In the genomic region with DNA sequence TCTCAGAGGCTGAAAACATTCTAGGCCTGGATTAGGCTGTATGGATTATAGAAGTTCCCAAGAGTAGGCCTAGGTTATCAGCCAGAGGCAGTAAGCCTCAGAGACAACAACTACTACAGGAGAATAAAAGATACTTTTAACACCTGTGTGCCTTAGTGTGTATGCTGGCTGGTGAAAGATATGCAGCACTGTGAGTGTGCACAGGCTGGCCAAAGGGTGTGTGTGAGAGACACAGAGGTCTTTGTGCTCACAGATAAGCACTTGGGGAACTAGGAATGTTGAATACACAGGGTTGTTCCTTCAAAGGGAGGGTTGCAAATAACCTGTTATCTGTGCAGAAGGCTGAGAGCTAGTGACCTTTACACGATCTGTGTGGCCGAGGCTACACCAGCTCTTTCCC, we compare ENCODE assay signal across 28 mouse cellular contexts.
A peak's percentile ranks its signal among the peaks of the same experiment; 100 is the strongest.
DNase-seq lines count a peak whose midpoint lies in the region; ATAC-seq lines count a peak whose summit lies in the region.
"Had no signal": no experiment of that assay in that cellular context is flagged by ENCODE, and none has a peak within 500 bp of the region (broad histone marks: within the 10 kb centered on the region; RNA-seq: fewer than 3 reads in every experiment).

No protein-coding gene starts in this region.

- no peak overlapping the region for H3K9ac ChIP-seq in liver, embryonic 15.5 days
- no peak overlapping the region for H3K9ac ChIP-seq in stomach, embryonic 15.5 days
- no peak overlapping the region for H3K9ac ChIP-seq in hindbrain, embryonic 11.5 days (ENCODE audit: low read depth, low read length)
- H3K9ac ChIP-seq: embryonic facial prominence, embryonic 13.5 days; forebrain, embryonic 15.5 days; heart, embryonic 13.5 days; hindbrain, embryonic 13.5 days; limb, embryonic 12.5 days; lung, embryonic 15.5 days; neural tube, embryonic 15.5 days had no signal

- no peaks in the 10 kb centered on the region for H3K9me3 ChIP-seq in liver, embryonic 15.5 days (replicated peaks)
- no peaks in the 10 kb centered on the region for H3K9me3 ChIP-seq in stomach, embryonic 15.5 days
- no peaks in the 10 kb centered on the region for H3K9me3 ChIP-seq in hindbrain, embryonic 11.5 days (ENCODE audit: control insufficient read depth, low read length)
- H3K9me3 ChIP-seq in limb, embryonic 10.5 days (replicated peaks), result no peaks in the 10 kb centered on the region
- H3K9me3 ChIP-seq: forebrain, embryonic 15.5 days; heart, embryonic 13.5 days; hindbrain, embryonic 13.5 days; limb, embryonic 12.5 days; lung, embryonic 15.5 days; neural tube, embryonic 15.5 days had no signal

- no peaks in the 10 kb centered on the region for H3K27me3 ChIP-seq in liver, embryonic 15.5 days
- no peaks in the 10 kb centered on the region for H3K27me3 ChIP-seq in stomach, embryonic 15.5 days (replicated peaks)
- H3K27me3 ChIP-seq in hindbrain, embryonic 11.5 days (ENCODE audit: control insufficient read depth, insufficient read depth, low read length), result no peaks in the 10 kb centered on the region
- H3K27me3 ChIP-seq in limb, embryonic 10.5 days (ENCODE audit: low read depth, poor library complexity, severe bottlenecking), result no peaks in the 10 kb centered on the region
- H3K27me3 ChIP-seq: embryonic facial prominence, embryonic 13.5 days; forebrain, embryonic 15.5 days; heart, embryonic 13.5 days; hindbrain, embryonic 13.5 days; limb, embryonic 12.5 days; lung, embryonic 15.5 days; neural tube, embryonic 15.5 days had no signal

- H3K4me1 ChIP-seq in liver, embryonic 15.5 days (replicated peaks), result peaks cover 11% of the 10 kb centered on the region; the same call in 1 of the 2 replicates
- H3K4me1 ChIP-seq in stomach, embryonic 15.5 days, result no peaks in the 10 kb centered on the region
- H3K4me1 ChIP-seq in hindbrain, embryonic 11.5 days (replicated peaks; ENCODE audit: control insufficient read depth, insufficient read depth, low read length), result no peaks in the 10 kb centered on the region
- no peaks in the 10 kb centered on the region for H3K4me1 ChIP-seq in limb, embryonic 10.5 days
- H3K4me1 ChIP-seq: embryonic facial prominence, embryonic 13.5 days; forebrain, embryonic 15.5 days; hindbrain, embryonic 13.5 days; limb, embryonic 12.5 days; lung, embryonic 15.5 days; neural tube, embryonic 15.5 days had no signal

- no peak overlapping the region for H3K4me2 ChIP-seq in liver, embryonic 15.5 days
- no peak overlapping the region for H3K4me2 ChIP-seq in stomach, embryonic 15.5 days
- no peak overlapping the region for H3K4me2 ChIP-seq in hindbrain, embryonic 11.5 days (replicated peaks; ENCODE audit: low read depth, low read length)
- H3K4me2 ChIP-seq: embryonic facial prominence, embryonic 13.5 days; forebrain, embryonic 15.5 days; heart, embryonic 13.5 days; hindbrain, embryonic 13.5 days; limb, embryonic 12.5 days; lung, embryonic 15.5 days; neural tube, embryonic 15.5 days had no signal

- H3K27ac ChIP-seq in liver, embryonic 15.5 days (replicated peaks), result peak overlapping the region; percentile 53; the same call in 1 of the 2 replicates
- H3K27ac ChIP-seq in stomach, embryonic 15.5 days, result no peak overlapping the region
- H3K27ac ChIP-seq in hindbrain, embryonic 11.5 days (ENCODE audit: low read depth, low read length), result no peak overlapping the region
- no peak overlapping the region for H3K27ac ChIP-seq in limb, embryonic 10.5 days
- H3K27ac ChIP-seq: embryonic facial prominence, embryonic 13.5 days; forebrain, embryonic 15.5 days; heart, embryonic 13.5 days; hindbrain, embryonic 13.5 days; limb, embryonic 12.5 days; lung, embryonic 15.5 days; neural tube, embryonic 15.5 days had no signal

- peaks cover 82% of the 10 kb centered on the region for H3K36me3 ChIP-seq in liver, embryonic 15.5 days (replicated peaks)
- H3K36me3 ChIP-seq in stomach, embryonic 15.5 days, result peaks cover 15% of the 10 kb centered on the region
- H3K36me3 ChIP-seq in hindbrain, embryonic 11.5 days (ENCODE audit: control insufficient read depth, insufficient read depth, low read length), result 0 out of 2 replicates have a peak, but pooled peaks cover 3% of the 10 kb centered on the region
- H3K36me3 ChIP-seq in limb, embryonic 10.5 days, result peaks cover 69% of the 10 kb centered on the region

- peak; percentile 77 for ATAC-seq in liver, embryonic 15.5 days (ENCODE audit: insufficient read depth)
- ATAC-seq in stomach, embryonic 15.5 days (ENCODE audit: insufficient read depth, low FRiP score, low read depth), result peak; percentile 86
- ATAC-seq in hindbrain, embryonic 11.5 days (ENCODE audit: low FRiP score), result no peak
- ATAC-seq: forebrain, embryonic 15.5 days had no signal

- peak; percentile 32 for DNase-seq in c-Kit-positive CD71-positive TER-119-negative erythroid progenitor cells, embryonic 14.5 days (ENCODE audit: low read depth)
- DNase-seq in liver, result peak; percentile 16
- no peak for DNase-seq in hindbrain, embryonic 11.5 days (ENCODE audit: low spot score)
- no peak for DNase-seq in heart, postnatal 4 days
- DNase-seq in layer of hippocampus, postnatal 14 days (ENCODE audit: low spot score in 2 of 2), result no peak
- no peak for DNase-seq in limb, embryonic 10.5 days (ENCODE audit: low spot score)
- DNase-seq: adrenal gland, adult 2 months; cerebellum, adult 18-20 months; cerebellum, postnatal 36 days; embryo, embryonic 11 days; gastrocnemius, postnatal 14 days; heart, adult 18-20 months; heart, postnatal 14 days; kidney, adult 9 months; kidney, postnatal 14 days; lung, postnatal 36 days; spleen, adult 18-20 months; thymus, adult 18-20 months; thymus, postnatal 36 days had no signal

- no peak overlapping the region for H3K4me3 ChIP-seq in liver, embryonic 15.5 days (replicated peaks)
- no peak overlapping the region for H3K4me3 ChIP-seq in stomach, embryonic 15.5 days (replicated peaks)
- H3K4me3 ChIP-seq in hindbrain, embryonic 11.5 days (ENCODE audit: low read depth, low read length), result no peak overlapping the region
- no peak overlapping the region for H3K4me3 ChIP-seq in limb, embryonic 10.5 days
- H3K4me3 ChIP-seq: embryonic facial prominence, embryonic 13.5 days; forebrain, embryonic 15.5 days; heart, embryonic 13.5 days; hindbrain, embryonic 13.5 days; limb, embryonic 12.5 days; lung, embryonic 15.5 days; neural tube, embryonic 15.5 days had no signal

- 17% methylated on average over 2 of the region's 2 CpGs for WGBS in liver, embryonic 15.5 days (ENCODE audit: insufficient replicate concordance)
- WGBS in stomach, embryonic 15.5 days, result 70% methylated on average over 2 of the region's 2 CpGs
- WGBS in hindbrain, embryonic 11.5 days, result 93% methylated on average over 2 of the region's 2 CpGs
- 84% methylated on average over 2 of the region's 2 CpGs for WGBS in limb, embryonic 10.5 days

Comparison
In these comparisons a context has a peak if more than half of its experiments do, and no peak if none do; other contexts are left out.
1. DNase-seq: peak in c-Kit-positive CD71-positive TER-119-negative erythroid progenitor cells, embryonic 14.5 days (single experiment) and liver (single experiment); none in hindbrain, embryonic 11.5 days (single experiment), heart, postnatal 4 days (single experiment), layer of hippocampus, postnatal 14 days (0 of 2) and limb, embryonic 10.5 days (single experiment).